Mouse (Mus musculus) cerebellum, postnatal 36 days (tissue): ENCODE results near the gene Mtfr1l.

Source experiments
- DNase-seq, 2 experiments: peaks; one replicate each; pipeline ENCODE4 v3.0.0; 2021 to 2022; ENCODE audit warnings: mixed read lengths in 2 of 2

Gene Mtfr1l

GRCm38 (mm10) chr4:134485151-134485900 lies 49.9 kb downstream of the Mtfr1l start:
- DNase-seq, result peak in 1 of 2 experiments; percentile 44

- peak; percentile 35 to 63 for DNase-seq
Observed at GRCm38 (mm10) chr4:134484231-134484630, 51.0 kb downstream of the Mtfr1l start.

DNA sequence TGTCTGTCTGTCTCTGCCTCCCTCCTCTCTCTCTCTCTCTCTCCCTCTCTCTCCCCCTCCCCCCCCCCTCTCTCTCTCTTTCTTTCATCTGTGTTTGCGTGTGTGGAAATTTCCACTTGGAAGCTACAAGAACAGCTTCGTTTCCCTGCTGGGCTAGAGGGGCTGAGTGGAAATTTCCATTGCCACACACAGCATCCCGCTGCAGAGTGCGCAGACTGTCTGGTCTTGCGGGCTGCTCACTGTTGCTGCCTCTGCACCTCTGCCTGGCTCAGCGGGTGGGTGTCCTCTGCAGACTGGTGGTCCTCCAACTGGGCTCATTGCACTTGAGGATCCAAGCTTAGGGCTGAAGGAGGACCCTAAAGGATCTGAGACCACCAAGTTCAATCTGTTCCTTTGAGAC lies 51.5 kb downstream of the Mtfr1l start:
- DNase-seq, result peak; percentile 87

- peak in 1 of 2 experiments; percentile 68 for DNase-seq
Observed at GRCm38 (mm10) chr4:134483078-134483688, 52.0 kb downstream of the Mtfr1l start.

DNA sequence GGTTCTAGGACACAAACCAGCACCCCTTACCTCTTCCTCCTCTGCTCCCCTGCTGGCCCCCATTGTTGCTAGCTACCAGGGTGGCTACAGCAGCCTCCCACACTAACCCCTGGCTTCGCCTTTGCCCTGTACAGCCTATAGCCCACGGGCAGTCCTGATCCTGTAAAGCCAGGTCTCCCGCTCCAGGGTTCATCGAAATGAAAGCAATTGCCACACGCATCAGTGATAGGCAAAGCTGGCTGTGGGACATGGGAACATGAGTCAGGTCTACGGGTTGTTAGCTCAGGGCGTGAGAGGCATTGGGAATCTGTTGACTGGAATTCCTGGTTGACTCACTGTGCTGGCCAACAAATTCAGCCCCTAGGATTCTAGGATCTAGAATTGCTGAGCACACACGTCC lies 52.7 kb downstream of the Mtfr1l start:
- peak in 1 of 2 experiments; percentile 44 for DNase-seq

GRCm38 (mm10) chr4:134481270-134481669 lies 53.9 kb downstream of the Mtfr1l start:
- DNase-seq, result no peak

DNA sequence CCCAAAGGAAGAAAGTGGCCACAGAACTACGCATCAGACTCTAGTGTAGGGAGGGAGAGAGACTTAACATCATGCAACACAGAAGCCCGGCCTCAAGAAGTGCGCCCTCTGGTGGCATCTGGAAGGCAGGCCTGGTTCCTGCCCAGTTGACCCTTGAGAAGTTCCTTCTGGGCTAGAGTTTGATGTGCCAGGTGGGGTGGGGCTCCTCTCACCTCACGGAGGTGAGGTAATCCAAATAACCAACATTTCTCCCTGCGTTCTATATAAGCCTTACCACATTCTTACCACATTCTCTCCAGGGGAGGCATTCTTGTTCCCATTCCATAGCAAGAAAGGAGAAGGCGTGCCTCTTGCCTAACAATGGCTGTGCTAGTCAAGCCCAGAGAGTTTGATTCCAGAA lies 54.3 kb downstream of the Mtfr1l start:
- DNase-seq, result peak; percentile 76 to 82

DNA sequence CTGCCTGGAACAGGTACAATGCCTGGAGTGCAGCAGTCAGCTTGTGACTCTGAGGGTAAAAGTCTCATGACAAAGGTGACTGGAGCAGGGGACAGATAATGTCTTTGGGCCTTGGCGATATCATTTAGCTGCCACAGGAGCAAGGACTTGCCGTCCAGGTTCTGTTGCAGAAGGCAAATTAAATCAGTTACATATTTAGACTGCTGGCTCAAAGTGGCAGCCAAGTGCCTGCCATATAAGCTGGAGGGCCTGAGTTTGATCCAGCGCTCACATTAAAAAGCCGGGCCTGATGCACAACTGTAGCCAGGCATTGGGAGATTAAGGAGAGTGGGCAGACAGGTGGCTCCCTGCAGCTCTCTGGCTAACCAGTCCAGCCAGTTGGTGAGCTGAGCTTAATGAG lies 55.3 kb downstream of the Mtfr1l start:
- no peak for DNase-seq

DNA sequence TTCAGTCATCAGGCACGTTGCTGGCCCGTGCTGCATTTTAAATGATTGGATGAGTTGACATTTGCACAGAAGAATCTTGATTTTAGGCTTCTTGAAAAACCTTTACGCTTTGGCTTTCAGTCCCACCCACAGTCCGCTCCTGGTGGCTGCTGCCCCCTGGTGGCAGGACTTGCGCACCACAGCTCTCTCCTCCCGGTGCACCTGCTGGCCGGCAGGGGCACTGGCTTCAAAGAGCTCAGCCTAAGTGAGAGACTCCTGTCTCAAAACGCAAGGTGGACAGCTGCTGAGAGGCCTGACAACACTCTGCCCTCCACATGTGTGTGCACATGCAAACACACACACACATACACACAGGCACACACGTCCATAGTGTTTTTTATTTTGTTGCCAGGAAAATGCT lies 57.2 kb downstream of the Mtfr1l start:
- DNase-seq, result peak; percentile 97

GRCm38 (mm10) chr4:134476899-134477298 lies 58.3 kb downstream of the Mtfr1l start:
- DNase-seq, result peak; percentile 54 to 63
